Mouse (Mus musculus): Measurements from ENCODE around the gene Trpv4.

Trpv4 gene

GRCm38 (mm10) chr5:114667228-114667856 is 9.1 kb upstream of the Trpv4 start:
- DNase-seq: peak; percentile 99

- DNase-seq: no peak
These were observed 8.4 kb upstream of the Trpv4 start for GRCm38 (mm10) chr5:114666659-114667058.

- peak; percentile 61 for DNase-seq
These were observed 6.5 kb upstream of the Trpv4 start for GRCm38 (mm10) chr5:114664750-114665149.

GRCm38 (mm10) chr5:114664139-114664538 is 5.9 kb upstream of the Trpv4 start:
- DNase-seq: no peak

- no peak for DNase-seq
These were observed 2.8 kb upstream of the Trpv4 start for GRCm38 (mm10) chr5:114661029-114661428.

- DNase-seq: peak; percentile 90
These were observed 795 bp downstream of the Trpv4 start for GRCm38 (mm10) chr5:114657426-114657825.

- DNase-seq: no peak
These were observed 1.9 kb downstream of the Trpv4 start for GRCm38 (mm10) chr5:114656305-114656704.

GRCm38 (mm10) chr5:114655721-114656120 is 2.5 kb downstream of the Trpv4 start:
- peak; percentile 76 for DNase-seq

GRCm38 (mm10) chr5:114653656-114654437 is 4.4 kb downstream of the Trpv4 start:
- no peak for DNase-seq

- no peak for DNase-seq
These were observed 6.8 kb downstream of the Trpv4 start for GRCm38 (mm10) chr5:114651449-114651848.

- DNase-seq: no peak
These were observed 7.2 kb downstream of the Trpv4 start for GRCm38 (mm10) chr5:114651002-114651401.

GRCm38 (mm10) chr5:114648728-114649311 is 9.4 kb downstream of the Trpv4 start:
- DNase-seq: peak; percentile 68

- peak; percentile 71 for DNase-seq
These were observed 10.8 kb downstream of the Trpv4 start for GRCm38 (mm10) chr5:114647211-114647974.

- DNase-seq: no peak
These were observed 12.3 kb downstream of the Trpv4 start for GRCm38 (mm10) chr5:114645916-114646315.

GRCm38 (mm10) chr5:114644918-114645317 is 13.3 kb downstream of the Trpv4 start:
- DNase-seq: no peak

- no peak for DNase-seq
These were observed 17.4 kb downstream of the Trpv4 start for GRCm38 (mm10) chr5:114640809-114641208.

- no peak for DNase-seq
These were observed 18.6 kb downstream of the Trpv4 start for GRCm38 (mm10) chr5:114639645-114639957.

- peak; percentile 91 for DNase-seq
These were observed 19.2 kb downstream of the Trpv4 start for GRCm38 (mm10) chr5:114638769-114639644.

- no peak for DNase-seq
These were observed 22.1 kb downstream of the Trpv4 start for GRCm38 (mm10) chr5:114636091-114636490.

- DNase-seq: no peak
These were observed 26.9 kb downstream of the Trpv4 start for GRCm38 (mm10) chr5:114631336-114631735.

- DNase-seq: peak; percentile 55
These were observed 32.6 kb downstream of the Trpv4 start for GRCm38 (mm10) chr5:114625590-114625989.

- DNase-seq: peak; percentile 39
These were observed 37.9 kb downstream of the Trpv4 start for GRCm38 (mm10) chr5:114620305-114620704.
